Mouse (Mus musculus) olfactory bulb, adult 2 months (tissue): ENCODE data around the gene Rhox3c.
"Not testable (repeated sequence)": the region's sequence is repeated elsewhere in the genome, so short reads cannot be mapped to it uniquely, and the experiment has no call there.

Experiments
- CTCF ChIP-seq: fragments of 200-500 bp; IDR thresholded peaks from 2 replicates; pipeline ENCODE4 v1.5.1; 2012; ENCODE audit warnings: low read depth, mild to moderate bottlenecking, low read length, moderate library complexity; ENCODE audit not compliant: insufficient read depth
- POLR2A ChIP-seq: fragments of 200-500 bp; IDR thresholded peaks from 2 replicates; pipeline ENCODE4 v1.6.1; 2012; ENCODE audit warnings: mild to moderate bottlenecking, low read depth, low read length, moderate library complexity; ENCODE audit not compliant: insufficient read depth

GRCm38 (mm10) chrX:37411767-37412166, 46.6 kb upstream of the Rhox3c start, which contains the start of gene Rhox2b:
- not testable (repeated sequence) for TF ChIP-seq POLR2A, CTCF
